Mouse (Mus musculus) right cerebral cortex, postnatal 25 days (tissue): Measurements from ENCODE around the gene Pfkp.

Experiments
- DNase-seq: peaks from one replicate; pipeline ENCODE4 v3.0.0; 2022

Gene Pfkp

DNA sequence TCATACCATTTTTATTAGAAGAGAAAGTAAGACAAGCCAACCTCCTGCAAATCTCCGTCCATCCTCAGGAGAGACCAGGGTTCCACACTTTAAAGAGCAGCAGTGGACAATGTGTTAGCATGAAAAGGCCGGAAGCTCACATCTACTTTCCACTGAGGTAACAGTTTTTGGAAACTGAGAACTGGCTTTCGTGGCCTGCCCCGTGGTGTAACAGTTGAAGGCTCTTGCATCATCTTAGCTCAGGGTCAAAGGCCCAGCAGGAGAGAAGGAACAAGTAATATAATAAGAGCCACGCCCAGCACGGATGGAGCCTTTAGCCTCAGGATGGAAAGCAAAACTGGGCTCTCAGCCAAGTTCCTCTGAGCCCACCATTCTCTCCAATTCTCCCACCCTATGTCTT, 12.1 kb downstream of the Pfkp start:
- no peak for DNase-seq

DNA sequence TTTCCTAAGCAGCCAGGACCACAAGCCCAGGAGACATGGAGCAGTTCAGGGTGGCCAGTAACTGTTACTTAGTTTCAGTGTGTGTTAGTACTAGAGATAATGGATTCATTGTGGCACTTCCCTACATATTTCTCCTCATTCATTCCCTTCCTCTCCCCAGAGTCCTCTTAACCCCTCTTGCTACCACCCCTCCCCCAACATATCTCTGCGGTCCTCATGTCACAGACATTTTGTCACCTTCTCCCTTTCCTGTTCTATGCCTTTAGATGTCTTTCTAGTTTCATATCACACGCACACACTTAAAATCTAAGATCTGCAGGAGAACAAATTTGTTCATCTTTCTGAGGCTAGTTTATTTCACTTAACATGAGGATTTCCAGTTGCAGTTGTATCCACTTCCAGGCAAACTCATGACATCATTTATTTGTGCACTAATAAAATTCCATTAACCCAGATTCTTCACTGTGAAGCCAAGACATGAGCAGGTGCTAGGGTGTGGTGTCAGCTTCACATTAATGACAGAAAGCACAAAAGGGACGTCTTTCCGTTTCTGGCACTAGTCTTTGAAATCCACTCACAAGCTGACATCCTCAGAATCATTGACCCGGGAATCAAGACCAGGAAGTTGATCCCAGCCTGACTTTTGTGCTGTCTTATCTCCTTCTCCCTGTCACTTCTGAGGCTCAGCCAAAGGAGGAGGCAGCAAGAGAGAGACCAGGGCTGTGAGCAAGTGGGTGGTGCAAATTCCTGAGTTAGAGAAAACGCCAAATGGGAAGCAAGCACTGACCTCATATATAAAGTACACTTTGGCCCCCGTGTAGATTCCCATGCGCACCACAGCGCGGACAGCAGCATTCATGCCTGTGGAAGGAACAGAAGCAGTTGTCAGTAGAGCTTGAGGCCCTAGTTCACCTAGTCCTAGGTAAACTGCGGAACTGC, 13.2 kb downstream of the Pfkp start:
- DNase-seq = no peak

DNA sequence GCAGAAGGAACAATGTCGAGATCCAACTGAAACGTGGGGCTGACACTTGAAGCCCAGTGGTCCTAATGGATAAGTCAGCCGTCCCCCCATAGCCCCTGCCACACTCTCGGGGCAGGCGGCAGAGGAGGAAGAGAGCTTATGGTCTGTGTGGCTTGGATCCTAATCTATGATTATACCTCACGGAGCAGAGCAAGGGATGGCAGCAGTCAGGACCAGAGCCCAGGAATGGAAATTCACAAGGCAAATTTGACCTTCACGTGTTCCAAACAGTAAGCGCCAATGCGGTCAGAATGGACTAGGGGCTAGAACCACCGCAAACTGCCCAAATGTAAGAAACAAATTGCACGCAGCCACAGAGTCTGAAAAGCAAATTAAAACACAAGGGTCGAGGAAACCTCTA, 14.5 kb downstream of the Pfkp start:
- no peak for DNase-seq

DNA sequence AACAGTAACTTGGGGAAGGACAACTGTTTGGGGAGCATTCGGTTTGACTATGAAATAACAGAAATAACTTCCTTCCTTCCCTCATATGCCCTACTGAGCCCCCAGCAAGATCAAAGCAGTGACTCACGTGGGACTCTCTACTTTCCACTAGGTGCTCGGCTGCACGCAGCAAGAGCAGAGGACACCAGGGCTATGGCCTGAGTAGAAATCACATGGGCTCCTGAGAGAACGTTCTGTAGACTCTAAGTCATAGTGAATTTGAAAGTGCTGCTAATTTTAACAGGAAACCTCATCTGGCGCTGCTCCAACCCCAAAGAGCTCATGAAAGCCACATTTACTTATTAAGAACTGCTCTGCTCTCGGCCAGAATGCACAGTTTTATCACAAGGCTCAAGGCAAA, 15.1 kb downstream of the Pfkp start:
- DNase-seq = no peak

DNA sequence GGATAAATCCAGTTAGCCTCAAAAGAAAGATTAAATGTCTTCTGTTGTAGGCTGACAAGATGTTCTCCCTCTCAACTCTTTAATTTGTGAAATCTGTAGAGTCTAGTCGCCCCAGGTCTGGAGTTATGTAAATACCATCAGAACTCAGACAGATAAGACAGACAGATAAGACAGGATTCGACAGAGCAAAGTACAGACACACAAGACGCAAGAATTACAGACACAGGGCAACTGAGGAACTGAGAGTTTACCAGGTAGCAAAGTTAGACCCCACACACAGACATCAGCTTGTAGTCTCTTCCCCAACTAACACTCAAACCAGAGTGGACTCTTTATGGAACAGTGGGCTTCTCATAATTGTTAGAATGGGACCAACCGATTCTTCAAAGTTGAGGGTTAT, 15.6 kb downstream of the Pfkp start:
- DNase-seq = no peak

DNA sequence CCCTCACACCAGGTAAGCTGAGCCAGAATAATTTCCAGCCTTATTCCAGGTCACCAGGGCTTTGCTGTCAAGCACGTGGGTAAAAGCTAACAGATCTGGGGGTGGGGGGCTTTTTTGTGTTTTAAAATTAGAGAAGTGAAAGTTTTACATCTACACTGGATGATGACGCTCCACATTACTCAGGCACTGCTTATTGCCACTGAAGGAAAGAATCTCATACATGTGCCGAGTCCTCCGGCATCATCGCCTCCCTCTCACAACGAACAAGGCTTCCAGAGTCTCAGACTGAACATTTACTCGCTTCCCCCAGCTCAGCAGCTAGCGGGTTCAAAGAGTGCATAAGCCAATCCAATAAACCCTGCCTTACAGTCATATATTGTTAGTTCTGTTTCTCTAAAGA, 16.1 kb downstream of the Pfkp start:
- no peak for DNase-seq

DNA sequence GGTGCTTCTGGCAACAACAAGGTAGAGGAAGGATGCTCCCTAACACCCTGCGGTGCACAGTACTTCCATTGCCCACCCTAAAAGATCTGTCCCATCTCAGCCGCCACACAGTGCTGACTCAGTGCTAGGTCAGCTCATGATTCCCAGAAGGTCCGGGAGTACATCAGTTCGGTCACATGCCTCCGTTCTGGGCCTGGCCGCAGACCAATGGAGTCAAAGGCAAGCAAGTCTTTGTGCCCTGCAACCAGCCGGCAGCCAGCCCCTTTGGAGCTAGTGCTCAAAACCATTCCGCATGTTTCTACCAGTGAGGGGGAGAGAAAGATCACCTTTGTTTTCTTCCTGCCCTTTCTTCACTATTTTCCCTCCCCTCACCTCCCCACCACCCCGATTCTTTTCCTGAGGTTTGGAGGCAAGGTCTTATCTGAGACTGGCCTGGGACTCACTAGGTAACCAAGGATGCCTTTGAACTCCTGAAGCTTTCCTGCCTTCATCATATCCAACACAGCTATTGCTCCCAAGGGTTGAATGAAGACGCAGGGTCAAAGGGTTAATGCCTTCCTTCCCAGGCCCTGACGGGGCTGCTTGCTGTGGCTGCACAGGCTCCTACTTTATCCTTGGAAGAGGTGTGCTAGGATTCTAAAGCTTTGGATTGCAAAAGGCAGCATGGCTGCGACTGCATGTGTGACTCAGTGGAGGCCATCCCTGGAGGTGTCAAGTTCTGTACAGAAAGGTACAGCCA, 16.6 kb downstream of the Pfkp start:
- no peak for DNase-seq

DNA sequence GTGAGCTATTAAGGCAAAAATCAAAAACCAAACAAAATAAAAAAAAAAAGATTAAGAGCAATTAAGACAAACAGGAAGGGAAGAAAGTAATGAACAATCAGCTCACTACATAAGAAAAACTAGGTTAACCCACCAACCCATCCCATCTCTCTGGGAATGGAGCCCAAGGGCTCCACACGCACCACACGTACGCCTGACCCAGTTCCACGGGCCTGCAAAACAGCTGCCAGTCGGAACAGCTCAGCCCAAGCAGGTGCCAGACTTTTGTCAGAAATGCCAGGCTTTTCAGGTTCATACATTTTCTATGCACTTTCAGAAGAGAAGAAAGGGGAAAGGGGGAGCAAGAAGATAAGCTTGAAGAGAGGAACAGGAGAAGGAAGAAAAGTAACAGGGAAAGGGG, 17.9 kb downstream of the Pfkp start:
- DNase-seq = no peak

DNA sequence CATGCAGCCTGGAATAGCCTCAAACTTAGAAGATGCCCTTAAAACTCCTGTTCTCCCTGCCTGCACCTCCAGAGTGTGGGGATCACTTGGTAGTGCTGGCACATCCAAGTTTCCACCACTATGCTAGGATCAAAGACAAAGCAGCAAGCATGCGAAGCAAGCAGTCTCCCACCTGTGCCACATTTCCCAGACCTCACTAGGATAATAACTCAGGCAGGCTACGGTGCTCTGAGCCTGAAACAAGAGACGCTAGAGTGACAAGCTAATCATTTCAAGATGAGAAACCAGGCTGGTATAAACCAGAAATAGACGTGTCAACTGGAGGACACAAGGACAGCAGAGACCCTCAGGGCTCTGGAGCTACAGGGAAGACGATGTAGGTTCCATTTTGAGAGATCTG, 18.6 kb downstream of the Pfkp start:
- DNase-seq = no peak

DNA sequence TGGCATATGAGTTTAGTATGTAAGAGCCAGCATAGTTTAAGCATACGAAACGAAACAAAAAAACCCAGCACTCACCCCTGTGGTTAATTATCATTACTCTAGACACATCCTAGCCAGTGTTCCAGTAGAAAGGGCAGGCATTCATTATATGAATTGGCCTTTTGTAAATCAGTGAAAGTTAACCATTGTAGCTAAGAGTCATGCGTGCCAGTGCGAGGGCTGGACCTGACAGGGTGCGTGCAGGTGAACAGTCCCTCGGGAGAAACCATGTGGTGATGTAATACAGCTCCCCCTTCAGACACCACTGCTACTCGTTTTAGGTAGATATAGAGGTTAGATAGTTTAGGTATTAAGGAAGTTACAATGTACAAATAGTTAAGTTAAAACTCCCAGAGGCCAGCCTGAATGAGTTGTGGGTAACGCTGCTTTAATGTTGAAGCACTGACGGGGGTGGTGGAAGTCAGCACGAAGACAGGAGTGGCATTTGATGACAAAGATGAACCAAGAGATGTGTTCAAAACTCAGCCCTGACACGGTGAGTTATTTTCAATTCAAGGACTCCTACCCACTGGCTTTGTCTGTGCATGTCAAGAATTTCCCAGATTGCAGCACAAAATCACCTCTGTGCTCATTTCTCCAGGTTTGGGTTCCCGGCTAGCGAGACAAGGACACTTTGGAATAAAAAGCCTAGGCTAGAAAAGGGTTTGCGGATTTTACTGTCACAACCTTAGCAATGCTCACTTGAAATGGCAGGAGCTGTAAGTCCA, 19.4 kb downstream of the Pfkp start:
- no peak for DNase-seq

DNA sequence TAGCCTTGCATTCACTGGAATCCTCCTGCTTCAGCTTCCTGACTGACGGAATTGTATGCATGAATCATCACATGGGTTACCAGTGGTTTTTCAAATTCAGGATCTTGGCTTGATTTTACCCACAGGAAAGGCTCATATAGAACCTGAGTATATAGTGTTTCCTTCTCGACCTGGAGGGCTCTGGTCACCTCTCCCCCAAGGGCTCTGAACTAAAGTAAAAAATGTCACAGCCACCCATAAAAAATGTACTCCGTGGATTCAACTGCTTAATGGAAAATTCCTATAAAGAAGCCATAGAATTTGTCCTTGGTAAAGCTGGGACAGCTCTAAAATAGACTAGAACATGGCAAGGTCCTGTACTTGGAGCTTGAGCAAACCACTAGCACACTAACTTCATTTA, 20.3 kb downstream of the Pfkp start:
- DNase-seq = no peak

DNA sequence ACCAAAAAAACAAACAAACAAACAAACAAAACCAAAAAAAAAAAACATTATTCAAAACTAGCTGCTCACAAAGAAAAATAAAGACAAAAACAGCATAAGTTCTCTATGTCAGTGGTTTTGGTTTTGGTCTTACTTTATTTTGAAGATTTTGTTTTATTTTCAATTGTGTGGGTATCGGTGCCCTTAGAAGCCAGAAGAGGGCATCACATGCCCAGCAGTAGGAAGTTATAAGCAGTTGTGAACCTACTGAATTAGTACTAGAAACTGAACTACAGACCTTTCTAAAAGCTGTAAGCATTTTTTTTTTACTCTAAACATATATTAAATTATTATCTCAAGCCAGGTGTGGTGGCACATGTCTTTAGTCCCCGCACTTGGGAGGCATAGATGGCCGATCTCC, 21.2 kb downstream of the Pfkp start:
- DNase-seq = no peak

DNA sequence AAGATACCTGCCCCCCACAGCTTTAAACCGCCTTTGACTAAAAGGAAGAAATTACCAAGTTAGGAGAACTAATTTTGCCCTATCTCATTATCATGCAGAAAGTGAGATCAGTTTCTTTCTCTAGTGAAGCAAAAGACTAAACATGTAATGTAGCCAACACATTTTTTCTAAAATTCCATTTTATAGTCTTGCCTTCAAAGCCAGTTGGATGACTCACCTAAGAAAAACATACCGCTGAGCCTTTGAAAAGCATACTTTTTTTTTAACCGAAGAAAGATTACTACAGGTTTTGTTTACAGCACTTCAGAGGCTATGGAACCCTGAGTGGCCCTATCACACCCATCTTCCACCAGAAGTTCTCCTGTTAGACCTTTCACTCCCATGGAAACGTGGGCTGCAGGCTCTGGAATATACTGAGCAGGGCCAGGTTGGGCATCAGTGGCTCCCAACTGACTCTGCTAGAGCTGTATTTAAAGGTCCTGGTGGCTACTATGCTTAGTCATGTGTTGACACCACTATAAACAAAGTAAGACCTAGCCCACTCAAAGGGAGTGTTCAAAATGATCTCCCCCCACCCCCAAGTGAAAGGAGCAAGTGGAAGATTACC, 22.0 kb downstream of the Pfkp start:
- DNase-seq = no peak

DNA sequence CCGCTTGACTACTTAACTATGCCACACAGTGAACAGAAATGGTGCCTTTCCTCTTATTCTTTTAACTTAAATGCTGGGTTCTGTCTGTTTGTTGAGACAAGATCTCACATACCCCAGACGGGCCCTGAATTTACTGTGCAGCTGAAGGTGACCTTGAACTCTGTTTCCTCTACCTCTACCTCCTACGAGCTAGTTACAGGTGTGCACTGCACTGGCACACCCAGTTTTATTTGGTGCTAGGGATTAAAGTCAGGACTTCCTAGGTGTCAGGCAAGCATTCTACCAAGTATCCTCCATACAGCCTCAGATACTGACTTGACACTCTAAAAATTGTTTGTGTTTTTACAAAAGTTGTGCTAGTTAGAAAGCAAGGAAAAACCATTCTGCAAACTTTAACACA, 22.6 kb downstream of the Pfkp start:
- no peak for DNase-seq

DNA sequence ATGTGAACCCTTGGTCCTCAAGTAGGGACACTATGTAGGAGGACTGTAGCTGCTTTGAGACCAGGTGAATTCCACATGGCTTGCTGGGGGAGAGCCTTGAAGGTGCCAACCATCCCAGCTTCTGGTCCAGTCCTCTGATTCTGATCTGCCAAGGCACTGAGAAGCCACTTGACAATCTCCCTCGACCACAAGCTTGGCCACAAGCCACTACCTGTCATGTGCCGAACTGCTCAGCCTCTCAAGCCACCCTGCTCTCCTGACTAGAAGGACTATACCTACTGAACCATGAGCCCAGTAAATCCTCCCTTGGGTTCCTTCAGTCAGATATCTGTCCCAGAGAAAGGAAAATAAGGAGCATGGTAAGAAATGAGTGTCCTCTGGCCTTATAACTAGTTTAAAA, 24.0 kb downstream of the Pfkp start:
- no peak for DNase-seq

DNA sequence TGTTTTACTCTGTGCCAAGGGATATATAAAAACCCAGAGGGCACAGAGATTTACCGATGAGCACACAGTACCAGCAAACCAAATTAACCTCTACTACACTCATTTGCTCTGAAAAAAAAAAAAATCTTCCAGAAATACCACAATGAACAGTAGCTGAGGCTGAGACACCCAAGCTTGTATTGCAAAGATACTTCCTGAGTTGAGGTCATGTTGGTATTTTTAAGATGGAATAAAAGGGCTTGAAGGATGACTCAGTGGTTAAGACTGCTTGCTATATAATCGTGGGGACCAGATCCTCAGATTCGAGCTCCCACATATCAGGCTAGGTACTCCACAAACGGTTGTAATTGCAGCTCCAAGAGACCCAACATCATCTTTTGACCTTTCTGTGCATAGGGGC, 24.5 kb downstream of the Pfkp start:
- no peak for DNase-seq

DNA sequence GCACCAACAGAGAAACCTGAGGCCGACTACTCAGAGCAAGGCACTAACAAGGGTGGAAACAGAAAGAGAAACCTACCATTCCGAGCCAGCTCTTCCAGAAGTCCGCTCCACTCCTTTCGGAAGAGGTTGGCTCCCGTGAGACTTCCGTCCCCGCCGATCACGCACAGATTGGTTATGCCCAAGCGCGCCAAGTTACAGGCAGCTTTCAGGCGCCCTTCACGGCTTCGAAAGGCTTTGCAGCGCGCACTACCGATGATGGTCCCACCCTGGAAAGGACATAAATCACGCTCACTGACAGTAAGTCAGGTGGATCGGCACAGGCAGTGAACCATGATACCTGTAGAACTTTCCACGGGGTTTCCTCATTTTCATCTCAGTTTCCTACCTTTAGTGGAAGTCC, 26.7 kb downstream of the Pfkp start:
- DNase-seq = no peak

DNA sequence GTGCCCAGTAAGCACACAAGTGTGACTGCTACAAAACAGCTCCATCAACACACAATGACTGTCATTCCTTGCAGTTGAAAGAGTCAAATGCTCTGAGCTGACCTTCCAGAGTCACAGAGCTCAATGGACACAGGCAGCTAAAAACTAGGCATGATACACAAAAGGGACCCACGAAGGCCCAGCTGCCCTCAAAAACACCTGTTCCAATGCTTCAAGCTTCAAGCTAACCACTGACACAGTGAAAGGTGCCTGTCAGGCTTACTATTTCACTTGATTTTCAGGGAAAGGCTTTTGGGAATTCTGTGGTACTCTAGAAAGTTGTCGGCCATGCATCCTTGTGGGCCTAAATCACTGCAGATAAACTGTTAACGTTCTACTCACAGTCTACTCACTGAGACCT, 28.3 kb downstream of the Pfkp start:
- no peak for DNase-seq

DNA sequence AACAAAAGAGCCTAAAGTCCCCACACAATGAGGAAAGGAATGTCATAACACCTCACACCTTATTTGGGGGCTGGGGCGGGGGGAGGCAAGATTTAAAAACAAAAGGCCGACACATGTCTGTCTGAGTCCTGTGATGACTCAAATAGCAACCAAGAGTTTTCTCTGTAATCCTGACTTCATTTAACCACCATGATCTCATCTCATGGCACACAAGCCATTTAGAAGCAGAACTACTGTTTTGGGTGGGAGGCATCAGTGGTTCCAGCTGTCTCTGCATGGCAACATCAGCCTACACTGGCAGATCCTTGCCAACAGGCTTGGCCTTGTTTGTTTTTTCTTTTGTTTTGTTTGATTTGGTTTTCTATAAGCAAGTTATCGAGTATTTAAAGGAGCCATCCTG, 29.9 kb downstream of the Pfkp start:
- no peak for DNase-seq

DNA sequence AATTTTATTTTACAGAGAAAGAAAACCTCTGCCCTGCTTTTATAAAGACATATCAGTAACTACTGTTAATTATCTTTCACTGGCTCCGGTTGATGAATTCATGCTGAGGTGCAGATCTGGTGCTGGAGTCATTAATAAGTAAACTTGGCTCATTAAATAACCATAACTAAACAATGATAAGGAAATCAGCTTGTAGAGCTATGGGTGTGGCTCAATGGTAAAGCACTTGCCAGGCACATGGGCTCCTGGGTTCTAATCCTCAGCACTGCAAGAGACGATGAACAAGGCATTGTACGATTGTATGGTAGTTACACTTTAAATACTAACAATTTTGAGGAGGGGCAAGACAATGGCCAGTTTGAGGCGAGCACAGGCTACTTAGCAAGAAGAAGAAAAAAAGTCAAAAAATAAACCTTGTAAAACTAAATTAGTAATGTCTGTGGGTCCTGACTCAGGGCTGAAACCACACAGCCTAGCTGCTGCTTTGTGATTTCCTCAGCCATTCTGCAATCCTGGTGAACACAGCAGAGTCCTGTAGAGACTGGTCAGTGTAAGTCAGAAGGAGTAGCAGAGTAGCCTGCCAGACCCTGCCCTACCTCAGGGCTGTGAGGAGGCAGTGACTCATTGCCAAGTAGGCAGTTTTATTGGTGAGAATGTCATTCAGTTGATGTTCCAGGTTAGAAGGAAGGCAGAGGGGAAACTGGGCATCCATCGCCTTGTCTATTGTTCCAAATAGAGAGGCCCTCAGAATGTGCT, 34.7 kb downstream of the Pfkp start:
- no peak for DNase-seq

DNA sequence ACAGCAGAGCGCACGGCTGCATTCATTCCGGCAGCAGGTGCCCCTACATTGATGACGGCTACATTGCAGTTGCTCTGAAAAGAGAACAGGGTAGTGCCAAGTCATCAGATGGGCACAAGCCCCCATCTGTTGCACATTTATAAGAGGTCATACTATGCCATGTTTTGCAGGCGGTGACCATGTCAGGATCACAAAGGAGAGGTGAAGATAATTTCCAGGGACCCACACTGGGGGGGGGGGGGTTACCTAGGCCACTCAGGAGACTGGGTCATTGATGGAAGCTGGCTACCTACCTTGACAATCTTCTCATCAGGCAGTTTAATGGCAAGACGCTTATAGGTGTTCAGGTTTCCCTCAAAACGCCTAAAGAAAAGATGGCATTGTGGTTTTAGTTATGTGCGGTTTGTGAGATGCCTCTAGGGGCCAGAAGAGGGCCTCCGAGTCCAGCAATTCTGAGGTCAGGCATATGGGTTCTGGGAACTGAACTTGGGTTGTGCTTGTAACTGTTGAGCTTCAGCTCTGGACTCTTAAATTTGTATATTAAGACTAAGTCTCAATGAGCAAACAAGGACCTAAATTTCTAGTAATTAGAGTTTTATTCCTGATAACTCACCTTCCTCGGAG, 45.7 kb downstream of the Pfkp start:
- no peak for DNase-seq

DNA sequence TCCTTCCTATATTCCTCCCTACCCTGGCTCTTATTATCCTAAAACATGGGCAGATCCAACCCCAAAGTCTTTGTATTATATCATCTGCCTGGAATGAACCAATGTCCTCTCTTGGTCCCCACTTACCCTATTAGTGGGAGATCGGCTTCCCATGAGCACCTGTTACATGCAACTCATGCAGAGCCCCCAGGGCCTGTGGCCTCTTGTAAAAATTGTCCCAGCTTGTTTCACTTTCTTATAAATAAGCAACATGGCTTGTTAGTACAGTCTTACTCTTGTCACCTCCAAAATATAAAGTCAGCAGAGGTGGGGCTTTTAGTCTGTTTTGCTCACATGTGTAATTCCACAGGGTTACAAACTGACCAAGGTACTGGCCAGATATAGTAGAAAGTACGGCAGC, 46.9 kb downstream of the Pfkp start:
- DNase-seq = no peak
